Mouse (Mus musculus): ENCODE measurements around the gene Lmbr1. TPM values are rescaled to one million over a fixed set of nuclear protein-coding genes. Genes with fewer than 3 reads are reported as not detected.

Gene Lmbr1
- polyA plus RNA-seq, 1 experiment from 2014 or later: 46.2 TPM

- Histone ChIP-seq H3K9ac (ENCODE audit: low read depth, low read length) (no peak overlapping the region), H3K4me3 (ENCODE audit: low read depth, low read length) (no peak overlapping the region), H3K27me3 (ENCODE audit: control insufficient read depth, insufficient read depth, low read depth, low read length) (no peaks in the 10 kb centered on the region), H3K4me1 (ENCODE audit: control insufficient read depth, insufficient read depth, low read length) (no peaks in the 10 kb centered on the region), H3K36me3 (ENCODE audit: control insufficient read depth, insufficient read depth, low read length) (no peaks in the 10 kb centered on the region), H3K4me2 (ENCODE audit: low read length) (no peak overlapping the region), H3K27ac (ENCODE audit: low read length) (no peak overlapping the region), H3K9me3 (replicated peaks; ENCODE audit: control insufficient read depth, low read length, poor library complexity, severe bottlenecking) (no peaks in the 10 kb centered on the region)
- WGBS: 87% methylated on average over 6 of the region's 6 CpGs
- no peak for ATAC-seq
Observed at GRCm38 (mm10) chr5:29289703-29290102, 88.5 kb downstream of the Lmbr1 start.

GRCm38 (mm10) chr5:29281081-29281480 is 97.1 kb downstream of the Lmbr1 start:
- Histone ChIP-seq H3K4me1 (ENCODE audit: control insufficient read depth, insufficient read depth, low read length) (no peaks in the 10 kb centered on the region; the same call in 1 of the 2 replicates), H3K27ac (ENCODE audit: low read length) (no peak overlapping the region), H3K4me3 (ENCODE audit: low read depth, low read length) (no peak overlapping the region), H3K4me2 (ENCODE audit: low read length) (no peak overlapping the region), H3K9me3 (replicated peaks; ENCODE audit: control insufficient read depth, low read length, poor library complexity, severe bottlenecking) (no peaks in the 10 kb centered on the region), H3K36me3 (ENCODE audit: control insufficient read depth, insufficient read depth, low read length) (0 out of 2 replicates have a peak, but pooled peaks cover 5% of the 10 kb centered on the region), H3K9ac (ENCODE audit: low read depth, low read length) (no peak overlapping the region), H3K27me3 (ENCODE audit: control insufficient read depth, insufficient read depth, low read depth, low read length) (no peaks in the 10 kb centered on the region)
- WGBS: 97% methylated on average over 3 of the region's 3 CpGs
- no peak for ATAC-seq

- Histone ChIP-seq H3K27ac (ENCODE audit: low read length) (no peak overlapping the region), H3K27me3 (ENCODE audit: control insufficient read depth, insufficient read depth, low read depth, low read length) (no peaks in the 10 kb centered on the region), H3K4me1 (ENCODE audit: control insufficient read depth, insufficient read depth, low read length) (no peaks in the 10 kb centered on the region; the same call in 1 of the 2 replicates), H3K36me3 (ENCODE audit: control insufficient read depth, insufficient read depth, low read length) (no peaks in the 10 kb centered on the region), H3K9ac (ENCODE audit: low read depth, low read length) (no peak overlapping the region), H3K9me3 (replicated peaks; ENCODE audit: control insufficient read depth, low read length, poor library complexity, severe bottlenecking) (no peaks in the 10 kb centered on the region), H3K4me3 (ENCODE audit: low read depth, low read length) (no peak overlapping the region), H3K4me2 (ENCODE audit: low read length) (no peak overlapping the region)
- no peak for ATAC-seq
Observed at GRCm38 (mm10) chr5:29274746-29275145, 103.4 kb downstream of the Lmbr1 start.

GRCm38 (mm10) chr5:29273426-29273825 is 104.8 kb downstream of the Lmbr1 start:
- Histone ChIP-seq H3K36me3 (ENCODE audit: control insufficient read depth, insufficient read depth, low read length) (no peaks in the 10 kb centered on the region), H3K9ac (ENCODE audit: low read depth, low read length) (no peak overlapping the region), H3K9me3 (replicated peaks; ENCODE audit: control insufficient read depth, low read length, poor library complexity, severe bottlenecking) (no peaks in the 10 kb centered on the region), H3K27ac (ENCODE audit: low read length) (no peak overlapping the region), H3K27me3 (ENCODE audit: control insufficient read depth, insufficient read depth, low read depth, low read length) (no peaks in the 10 kb centered on the region), H3K4me3 (ENCODE audit: low read depth, low read length) (no peak overlapping the region), H3K4me2 (ENCODE audit: low read length) (no peak overlapping the region), H3K4me1 (ENCODE audit: control insufficient read depth, insufficient read depth, low read length) (no peaks in the 10 kb centered on the region; the same call in 1 of the 2 replicates)
- ATAC-seq: no peak
- 72% methylated on average over 2 of the region's 2 CpGs for WGBS

GRCm38 (mm10) chr5:29270879-29271278 is 107.3 kb downstream of the Lmbr1 start:
- 59% methylated on average over 4 of the region's 4 CpGs for WGBS
- ATAC-seq: no peak

GRCm38 (mm10) chr5:29253876-29254275 is 124.3 kb downstream of the Lmbr1 start:
- no peak overlapping the region for H3K9ac ChIP-seq (ENCODE audit: low read depth, low read length)
- no peak overlapping the region for H3K27ac ChIP-seq (ENCODE audit: low read length)
- no peaks in the 10 kb centered on the region for H3K36me3 ChIP-seq (ENCODE audit: control insufficient read depth, insufficient read depth, low read length)
- H3K27me3 ChIP-seq (ENCODE audit: control insufficient read depth, insufficient read depth, low read depth, low read length): no peaks in the 10 kb centered on the region
- ATAC-seq: no peak
- H3K4me2 ChIP-seq (ENCODE audit: low read length): no peak overlapping the region
- WGBS: 17% methylated on average over 2 of the region's 2 CpGs
- no peak overlapping the region for H3K4me3 ChIP-seq (ENCODE audit: low read depth, low read length)
- H3K9me3 ChIP-seq (replicated peaks; ENCODE audit: control insufficient read depth, low read length, poor library complexity, severe bottlenecking): no peaks in the 10 kb centered on the region
- peaks cover 4% of the 10 kb centered on the region; the same call in 1 of the 2 replicates for H3K4me1 ChIP-seq (ENCODE audit: control insufficient read depth, insufficient read depth, low read length)

More at GRCm38 (mm10) chr5:29270879-29271278, 107.3 kb downstream of the Lmbr1 start:
- H3K27ac ChIP-seq (ENCODE audit: low read length): no peak overlapping the region
- no peaks in the 10 kb centered on the region for H3K27me3 ChIP-seq (ENCODE audit: control insufficient read depth, insufficient read depth, low read depth, low read length)
- H3K9me3 ChIP-seq (replicated peaks; ENCODE audit: control insufficient read depth, low read length, poor library complexity, severe bottlenecking): no peaks in the 10 kb centered on the region
- H3K4me3 ChIP-seq (ENCODE audit: low read depth, low read length): no peak overlapping the region
- no peak overlapping the region for H3K9ac ChIP-seq (ENCODE audit: low read depth, low read length)
- H3K4me1 ChIP-seq (ENCODE audit: control insufficient read depth, insufficient read depth, low read length): no peaks in the 10 kb centered on the region
- no peaks in the 10 kb centered on the region for H3K36me3 ChIP-seq (ENCODE audit: control insufficient read depth, insufficient read depth, low read length)
- H3K4me2 ChIP-seq (ENCODE audit: low read length): no peak overlapping the region

GRCm38 (mm10) chr5:29251496-29251873 is 126.7 kb downstream of the Lmbr1 start:
- ATAC-seq: no peak
- H3K4me1 ChIP-seq (ENCODE audit: control insufficient read depth, insufficient read depth, low read length): peaks cover 4% of the 10 kb centered on the region; the same call in 1 of the 2 replicates
- WGBS: 20% methylated on average over 1 of the region's 1 CpGs
- H3K4me2 ChIP-seq (ENCODE audit: low read length): no peak overlapping the region
- H3K36me3 ChIP-seq (ENCODE audit: control insufficient read depth, insufficient read depth, low read length): no peaks in the 10 kb centered on the region
- H3K27ac ChIP-seq (ENCODE audit: low read length): no peak overlapping the region
- no peaks in the 10 kb centered on the region for H3K9me3 ChIP-seq (replicated peaks; ENCODE audit: control insufficient read depth, low read length, poor library complexity, severe bottlenecking)
- no peaks in the 10 kb centered on the region for H3K27me3 ChIP-seq (ENCODE audit: control insufficient read depth, insufficient read depth, low read depth, low read length)
- H3K4me3 ChIP-seq (ENCODE audit: low read depth, low read length): no peak overlapping the region
- H3K9ac ChIP-seq (ENCODE audit: low read depth, low read length): no peak overlapping the region

GRCm38 (mm10) chr5:29250795-29251495 is 127.2 kb downstream of the Lmbr1 start:
- Histone ChIP-seq H3K4me3 (ENCODE audit: low read depth, low read length) (no peak overlapping the region), H3K27me3 (ENCODE audit: control insufficient read depth, insufficient read depth, low read depth, low read length) (no peaks in the 10 kb centered on the region), H3K36me3 (ENCODE audit: control insufficient read depth, insufficient read depth, low read length) (no peaks in the 10 kb centered on the region), H3K4me1 (ENCODE audit: control insufficient read depth, insufficient read depth, low read length) (peaks cover 4% of the 10 kb centered on the region; the same call in 1 of the 2 replicates), H3K9me3 (replicated peaks; ENCODE audit: control insufficient read depth, low read length, poor library complexity, severe bottlenecking) (no peaks in the 10 kb centered on the region), H3K27ac (ENCODE audit: low read length) (peak overlapping the region; percentile 54; the same call in 1 of the 2 replicates), H3K4me2 (ENCODE audit: low read length) (peak overlapping the region; percentile 12; the same call in 1 of the 2 replicates), H3K9ac (ENCODE audit: low read depth, low read length) (no peak overlapping the region)
- WGBS: 4% methylated on average over 8 of the region's 8 CpGs
- peak; percentile 92 for ATAC-seq

GRCm38 (mm10) chr5:29244769-29245168 is 133.4 kb downstream of the Lmbr1 start:
- Histone ChIP-seq H3K27me3 (ENCODE audit: control insufficient read depth, insufficient read depth, low read depth, low read length) (no peaks in the 10 kb centered on the region), H3K27ac (ENCODE audit: low read length) (no peak overlapping the region), H3K9ac (ENCODE audit: low read depth, low read length) (no peak overlapping the region), H3K36me3 (ENCODE audit: control insufficient read depth, insufficient read depth, low read length) (no peaks in the 10 kb centered on the region), H3K4me1 (ENCODE audit: control insufficient read depth, insufficient read depth, low read length) (no peaks in the 10 kb centered on the region), H3K4me3 (ENCODE audit: low read depth, low read length) (no peak overlapping the region), H3K9me3 (replicated peaks; ENCODE audit: control insufficient read depth, low read length, poor library complexity, severe bottlenecking) (no peaks in the 10 kb centered on the region; the same call in 1 of the 2 replicates), H3K4me2 (ENCODE audit: low read length) (no peak overlapping the region)
- no CpG with 5 or more reads among the region's 1 CpGs for WGBS
- no peak for ATAC-seq
